Mouse (Mus musculus) neural tube, embryonic 14.5 days (tissue): Measurements from ENCODE around the gene Kif26b. TPM values are rescaled to one million over a fixed set of nuclear protein-coding genes. Genes with fewer than 3 reads are reported as not detected.

ENCODE experiments used
- ATAC-seq: fragments of 200-750 bp; cut with Nextera tagmentation; 2 replicates; pipeline ENCODE4 v1.8.0; 2017; ENCODE audit warnings: low read depth, mild to moderate bottlenecking, moderate TSS enrichment, moderate library complexity
- H3K27ac ChIP-seq: fragments of 300-500 bp; sonication (generic); 2 replicates; pipeline ENCODE4 v1.5.1; 2014; ENCODE audit warnings: low read depth, mild to moderate bottlenecking, control low read depth, low read length, moderate library complexity, mixed read lengths
- H3K27me3 ChIP-seq: fragments of 300-500 bp; sonication (generic); 2 replicates; pipeline ENCODE4 v1.6.1; 2014; ENCODE audit warnings: low read length; ENCODE audit not compliant: control insufficient read depth, insufficient read depth
- H3K36me3 ChIP-seq: fragments of 300-500 bp; sonication (generic); 2 replicates; pipeline ENCODE4 v1.6.1; 2014; ENCODE audit warnings: low read length, mixed read lengths; ENCODE audit not compliant: control insufficient read depth, insufficient read depth
- H3K4me1 ChIP-seq: fragments of 300-500 bp; sonication (generic); 2 replicates; pipeline ENCODE4 v1.6.1; 2014; ENCODE audit warnings: low read length; ENCODE audit not compliant: control insufficient read depth, insufficient read depth
- H3K4me2 ChIP-seq: fragments of 300-500 bp; sonication (generic); 2 replicates; pipeline ENCODE4 v1.6.1; 2014; ENCODE audit warnings: mild to moderate bottlenecking, low read depth, low read length, control low read depth
- H3K4me3 ChIP-seq: fragments of 300-500 bp; sonication (generic); 2 replicates; pipeline ENCODE4 v1.5.1; 2014; ENCODE audit warnings: low read depth, low read length, control low read depth, mixed read lengths
- H3K9ac ChIP-seq: fragments of 300-500 bp; sonication (generic); replicated peaks from 2 replicates; pipeline ENCODE4 v1.6.1; 2014; ENCODE audit warnings: low read depth, mild to moderate bottlenecking, control low read depth, low read length, mixed read lengths
- H3K9me3 ChIP-seq: fragments of 300-500 bp; sonication (generic); 2 replicates; pipeline ENCODE4 v1.6.1; 2016; ENCODE audit warnings: low read length; ENCODE audit not compliant: control insufficient read depth
- WGBS: fragments of 180-500 bp; shearing (Covaris S2); extraction: QIAGEN DNeasy Blood & Tissue Kit; methylation state at CpG from one replicate; pipeline ENCODE4 v1.1.7; 2014; 5-methylcytosine and 5-hydroxymethylcytosine counted together
- polyA plus RNA-seq: library from polyadenylated mRNA; unstranded; fragments of >200 nt; fragmentation: Nextera tagmentation; extraction: Ambion mirVana; gene quantifications from 2 replicates; pipeline ENCODE4 v1.2.1, GENCODE M21; 2014

Kif26b gene
- polyA plus RNA-seq, 1 experiment from 2014 or later: 18.5 TPM

GRCm38 (mm10) chr1:178988176-178988575 is 459.3 kb downstream of the Kif26b start:
- Histone ChIP-seq H3K27ac (no peak overlapping the region), H3K36me3 (no peaks in the 10 kb centered on the region), H3K4me1 (peaks cover 6% of the 10 kb centered on the region; the same call in 1 of the 2 replicates), H3K4me2 (no peak overlapping the region), H3K27me3 (no peaks in the 10 kb centered on the region), H3K9ac (no peak overlapping the region), H3K9me3 (no peaks in the 10 kb centered on the region), H3K4me3 (no peak overlapping the region)
- 82% methylated on average over 1 of the region's 1 CpGs for WGBS
- ATAC-seq: no peak

Other genes with a start within 250 kb of the Kif26b start
- gene Cox20, start 210.0 kb upstream of the Kif26b start, polyA plus RNA-seq: 105 and 107 TPM in 2 replicates
- gene Hnrnpu, start 191.3 kb upstream of the Kif26b start, polyA plus RNA-seq: 267 and 325 TPM in 2 replicates
- gene Efcab2, start 123.0 kb upstream of the Kif26b start, polyA plus RNA-seq: 7.4 and 10.6 TPM in 2 replicates